Mouse (Mus musculus): ENCODE measurements at regions not wholly inside any gene's neighbourhood (a gene's known extent, or its start where the extent isn't known, plus 50 kb on each side); places are given as distances from the start of the nearest gene placed in this dataset.

DNA sequence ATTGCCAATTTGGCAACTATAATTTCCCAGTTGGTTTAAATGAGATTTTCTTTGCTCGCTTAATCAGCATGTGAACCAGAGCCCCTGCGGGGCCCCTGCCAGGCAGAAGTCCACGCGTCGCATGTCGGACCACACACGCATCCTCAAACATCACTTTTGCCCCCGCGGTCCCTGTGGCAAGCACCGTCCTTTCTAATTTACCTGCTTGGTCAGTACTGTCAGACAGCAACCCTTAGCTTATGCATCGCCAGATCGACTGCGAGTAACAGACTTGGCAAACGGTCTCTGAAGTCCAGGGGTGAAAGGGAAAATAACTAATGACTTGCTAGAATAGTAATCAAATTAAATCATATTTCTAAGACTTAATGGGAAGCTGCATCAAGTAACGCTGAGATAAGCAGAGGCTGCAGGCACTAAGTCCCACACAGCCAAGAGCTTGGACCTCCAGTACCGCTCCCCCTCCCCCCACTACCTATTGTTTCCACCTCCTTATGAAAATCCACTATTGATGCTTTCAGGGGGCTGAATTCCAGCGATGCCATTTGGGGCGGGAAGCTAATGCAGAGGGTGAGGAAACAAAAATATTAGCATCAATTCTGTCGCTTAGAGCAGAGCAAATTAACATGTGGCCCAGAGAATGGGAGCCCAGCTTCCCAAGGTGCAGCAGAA is 142.0 kb upstream of the Cntnap4 start:
- no peaks in the 10 kb centered on the region for H3K27me3 ChIP-seq (ENCODE audit: control insufficient read depth, insufficient read depth, low read length)
- DNase-seq (ENCODE audit: low read depth in 1 of 2, low spot score in 2 of 2), result no peak
- TF ChIP-seq CTCF (IDR thresholded peaks at IDR 0.05; ENCODE audit: extremely low read depth, insufficient read depth, insufficient read length, insufficient replicate concordance) (no peak), POLR2A (IDR thresholded peaks at IDR 0.05; ENCODE audit: low read depth, low read length) (no peak)
- no peak overlapping the region for H3K27ac ChIP-seq (ENCODE audit: insufficient read depth, low read length)
- no peaks in the 10 kb centered on the region for H3K4me1 ChIP-seq (ENCODE audit: control insufficient read depth, insufficient read depth, insufficient read length)
- no peaks in the 10 kb centered on the region for H3K36me3 ChIP-seq (ENCODE audit: control insufficient read depth, insufficient read depth, low read length)
- no peak overlapping the region for H3K4me3 ChIP-seq (ENCODE audit: extremely low read depth, insufficient read depth, insufficient read length)
- WGBS, result 73% methylated on average over 19 of the region's 19 CpGs

DNA sequence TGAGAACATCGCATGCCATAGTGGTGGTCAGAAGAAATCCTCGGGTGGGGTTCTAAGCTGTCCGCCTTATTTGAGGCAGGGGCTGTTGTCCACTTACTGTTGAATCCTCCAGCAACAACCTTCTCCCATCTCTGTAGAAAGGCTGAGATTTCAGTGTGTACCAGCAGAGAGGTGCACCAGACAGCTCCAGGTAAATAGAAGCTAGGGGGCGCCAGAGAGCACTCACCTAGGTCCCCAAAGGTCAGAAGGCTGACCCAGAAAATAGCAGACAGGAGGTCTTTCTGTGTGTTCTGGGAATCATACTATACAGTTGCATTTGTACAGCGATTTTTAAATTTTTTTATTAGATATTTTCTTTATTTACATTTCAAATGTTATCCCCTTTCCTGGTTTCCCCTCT is 157.9 kb upstream of the Cntnap4 start:
- no peak for DNase-seq (ENCODE audit: low read depth in 1 of 2, low spot score in 2 of 2)
- Histone ChIP-seq H3K4me1 (ENCODE audit: control insufficient read depth, insufficient read depth, insufficient read length) (no peaks in the 10 kb centered on the region), H3K27ac (ENCODE audit: insufficient read depth, low read length) (no peak overlapping the region), H3K4me3 (ENCODE audit: extremely low read depth, insufficient read depth, insufficient read length) (no peak overlapping the region), H3K27me3 (ENCODE audit: control insufficient read depth, insufficient read depth, low read length) (no peaks in the 10 kb centered on the region), H3K36me3 (ENCODE audit: control insufficient read depth, insufficient read depth, low read length) (no peaks in the 10 kb centered on the region)
- TF ChIP-seq CTCF (IDR thresholded peaks at IDR 0.05; ENCODE audit: extremely low read depth, insufficient read depth, insufficient read length, insufficient replicate concordance) (no peak), POLR2A (IDR thresholded peaks at IDR 0.05; ENCODE audit: low read depth, low read length) (no peak)
- 86% methylated on average over 5 of the region's 5 CpGs for WGBS

GRCm38 (mm10) chr8:112411213-112411612 is 158.6 kb upstream of the Cntnap4 start:
- no peaks in the 10 kb centered on the region for H3K36me3 ChIP-seq (ENCODE audit: control insufficient read depth, insufficient read depth, low read length)
- DNase-seq (ENCODE audit: low read depth in 1 of 2, low spot score in 2 of 2), result no peak
- H3K27ac ChIP-seq (ENCODE audit: insufficient read depth, low read length), result no peak overlapping the region
- no peaks in the 10 kb centered on the region for H3K4me1 ChIP-seq (ENCODE audit: control insufficient read depth, insufficient read depth, insufficient read length)
- no peaks in the 10 kb centered on the region for H3K27me3 ChIP-seq (ENCODE audit: control insufficient read depth, insufficient read depth, low read length)
- no peak for TF ChIP-seq POLR2A (IDR thresholded peaks at IDR 0.05; ENCODE audit: low read depth, low read length)
- TF ChIP-seq CTCF (IDR thresholded peaks at IDR 0.05; ENCODE audit: extremely low read depth, insufficient read depth, insufficient read length, insufficient replicate concordance), result peak; percentile 12; the same call in 1 of the 2 replicates
- H3K4me3 ChIP-seq (ENCODE audit: extremely low read depth, insufficient read depth, insufficient read length), result no peak overlapping the region
- 29% methylated on average over 6 of the region's 6 CpGs for WGBS

- no peaks in the 10 kb centered on the region for H3K36me3 ChIP-seq (ENCODE audit: control insufficient read depth, insufficient read depth, low read length)
- no peak overlapping the region for H3K27ac ChIP-seq (ENCODE audit: insufficient read depth, low read length)
- H3K4me1 ChIP-seq (ENCODE audit: control insufficient read depth, insufficient read depth, insufficient read length), result no peaks in the 10 kb centered on the region
- TF ChIP-seq CTCF (IDR thresholded peaks at IDR 0.05; ENCODE audit: extremely low read depth, insufficient read depth, insufficient read length, insufficient replicate concordance) (no peak), POLR2A (IDR thresholded peaks at IDR 0.05; ENCODE audit: low read depth, low read length) (no peak)
- H3K27me3 ChIP-seq (ENCODE audit: control insufficient read depth, insufficient read depth, low read length), result no peaks in the 10 kb centered on the region
- 87% methylated on average over 9 of the region's 9 CpGs for WGBS
- DNase-seq (ENCODE audit: low read depth in 1 of 2, low spot score in 2 of 2), result no peak
- no peak overlapping the region for H3K4me3 ChIP-seq (ENCODE audit: extremely low read depth, insufficient read depth, insufficient read length)
Measured at GRCm38 (mm10) chr8:112408211-112408735, 161.6 kb upstream of the Cntnap4 start.

- Histone ChIP-seq H3K4me1 (ENCODE audit: control insufficient read depth, insufficient read depth, insufficient read length) (no peaks in the 10 kb centered on the region), H3K36me3 (ENCODE audit: control insufficient read depth, insufficient read depth, low read length) (no peaks in the 10 kb centered on the region), H3K4me3 (ENCODE audit: extremely low read depth, insufficient read depth, insufficient read length) (no peak overlapping the region), H3K27me3 (ENCODE audit: control insufficient read depth, insufficient read depth, low read length) (no peaks in the 10 kb centered on the region), H3K27ac (ENCODE audit: insufficient read depth, low read length) (no peak overlapping the region)
- no peak for TF ChIP-seq CTCF (IDR thresholded peaks at IDR 0.05; ENCODE audit: extremely low read depth, insufficient read depth, insufficient read length, insufficient replicate concordance)
- TF ChIP-seq POLR2A (IDR thresholded peaks at IDR 0.05; ENCODE audit: low read depth, low read length), result no peak
- WGBS, result 11% methylated on average over 2 of the region's 2 CpGs
- DNase-seq (ENCODE audit: low read depth in 1 of 2, low spot score in 2 of 2), result no peak
Measured at GRCm38 (mm10) chr8:112404087-112404486, 165.8 kb upstream of the Cntnap4 start.

DNA sequence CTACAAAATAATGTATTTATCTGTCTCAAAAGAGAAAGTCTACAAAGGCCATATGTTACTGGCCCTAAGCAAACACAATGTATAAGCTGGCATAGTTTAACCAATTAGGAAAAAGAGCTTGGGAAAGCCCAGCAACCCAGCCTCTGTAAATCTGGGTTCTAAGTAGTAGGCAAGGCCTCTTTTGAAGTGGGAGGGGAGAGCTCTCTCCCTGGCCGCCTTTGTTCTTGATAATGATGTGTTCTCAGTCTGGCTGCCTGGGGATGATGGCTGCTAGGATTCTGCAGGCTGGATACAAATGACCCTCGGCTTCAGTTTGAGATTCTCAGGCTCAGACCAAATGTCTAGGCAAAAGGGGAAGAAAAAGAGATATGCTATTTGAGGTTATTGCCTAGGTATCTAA is 172.4 kb upstream of the Cntnap4 start:
- 32% methylated on average over 2 of the region's 2 CpGs for WGBS
- DNase-seq (ENCODE audit: low read depth in 1 of 2, low spot score in 2 of 2), result no peak
- no peak for TF ChIP-seq POLR2A (IDR thresholded peaks at IDR 0.05; ENCODE audit: low read depth, low read length)
- TF ChIP-seq CTCF (IDR thresholded peaks at IDR 0.05; ENCODE audit: extremely low read depth, insufficient read depth, insufficient read length, insufficient replicate concordance), result no peak
- Histone ChIP-seq H3K27me3 (ENCODE audit: control insufficient read depth, insufficient read depth, low read length) (no peaks in the 10 kb centered on the region), H3K36me3 (ENCODE audit: control insufficient read depth, insufficient read depth, low read length) (no peaks in the 10 kb centered on the region), H3K27ac (ENCODE audit: insufficient read depth, low read length) (no peak overlapping the region), H3K4me1 (ENCODE audit: control insufficient read depth, insufficient read depth, insufficient read length) (no peaks in the 10 kb centered on the region), H3K4me3 (ENCODE audit: extremely low read depth, insufficient read depth, insufficient read length) (no peak overlapping the region)

- no peak for DNase-seq (ENCODE audit: low read depth in 1 of 2, low spot score in 2 of 2)
- H3K4me1 ChIP-seq (ENCODE audit: control insufficient read depth, insufficient read depth, insufficient read length), result no peaks in the 10 kb centered on the region
- no peak overlapping the region for H3K27ac ChIP-seq (ENCODE audit: insufficient read depth, low read length)
- TF ChIP-seq POLR2A (IDR thresholded peaks at IDR 0.05; ENCODE audit: low read depth, low read length) (no peak), CTCF (IDR thresholded peaks at IDR 0.05; ENCODE audit: extremely low read depth, insufficient read depth, insufficient read length, insufficient replicate concordance) (no peak)
- H3K4me3 ChIP-seq (ENCODE audit: extremely low read depth, insufficient read depth, insufficient read length), result no peak overlapping the region
- WGBS, result 84% methylated on average over 4 of the region's 4 CpGs
- H3K27me3 ChIP-seq (ENCODE audit: control insufficient read depth, insufficient read depth, low read length), result no peaks in the 10 kb centered on the region
- no peaks in the 10 kb centered on the region for H3K36me3 ChIP-seq (ENCODE audit: control insufficient read depth, insufficient read depth, low read length)
Measured at GRCm38 (mm10) chr8:112390108-112390507, 179.7 kb upstream of the Cntnap4 start.

Data from spleen, adult 2 months (tissue).